Mouse (Mus musculus) heart, postnatal 0 days (tissue): ENCODE data around the gene Rnasel. TPM values are rescaled to one million over a fixed set of nuclear protein-coding genes. Genes with fewer than 3 reads are reported as not detected.

ENCODE experiments used
- ATAC-seq: fragments of 200-750 bp; cut with Nextera tagmentation; 2 replicates; pipeline ENCODE4 v1.8.0; 2017; ENCODE audit warnings: low read depth, moderate number of reproducible peaks, moderate library complexity; ENCODE audit not compliant: insufficient read depth
- DNase-seq: peaks from one replicate; pipeline ENCODE4 v3.0.0-alpha.2; 2016; ENCODE audit warnings: low spot score
- H3K27ac ChIP-seq: fragments of 300-500 bp; sonication (generic); 2 replicates; pipeline ENCODE4 v1.5.1; 2014; ENCODE audit warnings: low read depth, mild to moderate bottlenecking
- H3K27me3 ChIP-seq: fragments of 300-500 bp; sonication (generic); 2 replicates; pipeline ENCODE4 v1.6.1; 2014; ENCODE audit warnings: low read length, mixed read lengths; ENCODE audit not compliant: control insufficient read depth, insufficient read depth
- H3K36me3 ChIP-seq: fragments of 300-500 bp; sonication (generic); replicated peaks from 2 replicates; pipeline ENCODE4 v1.6.1; 2014; ENCODE audit warnings: low read length, mixed read lengths; ENCODE audit not compliant: control insufficient read depth, insufficient read depth
- H3K4me1 ChIP-seq: fragments of 300-500 bp; sonication (generic); 2 replicates; pipeline ENCODE4 v1.6.1; 2014; ENCODE audit warnings: antibody characterized with exemption; ENCODE audit not compliant: control insufficient read depth, insufficient read depth
- H3K4me2 ChIP-seq: fragments of 300-500 bp; sonication (generic); 2 replicates; pipeline ENCODE4 v1.6.1; 2014; ENCODE audit warnings: low read depth, mild to moderate bottlenecking, low read length, moderate library complexity
- H3K4me3 ChIP-seq: fragments of 300-500 bp; sonication (generic); 2 replicates; pipeline ENCODE4 v1.5.1; 2014; ENCODE audit warnings: low read depth, low read length
- H3K9ac ChIP-seq: fragments of 300-500 bp; sonication (generic); replicated peaks from 2 replicates; pipeline ENCODE4 v1.6.1; 2014; ENCODE audit warnings: low read depth, low read length, mixed read lengths
- H3K9me3 ChIP-seq: fragments of 300-500 bp; sonication (generic); replicated peaks from 2 replicates; pipeline ENCODE4 v1.6.1; 2016; ENCODE audit warnings: low read length; ENCODE audit not compliant: control insufficient read depth
- CTCF ChIP-seq: IDR thresholded peaks from 2 replicates; pipeline ENCODE4 v1.5.1; 2016; ENCODE audit warnings: antibody characterized with exemption, control low read depth, low read depth
- EP300 ChIP-seq: IDR thresholded peaks from 2 replicates; pipeline ENCODE4 v1.6.1; 2016; ENCODE audit warnings: antibody characterized with exemption, low read depth
- WGBS: fragments of 180-500 bp; shearing (Covaris S2); extraction: QIAGEN DNeasy Blood & Tissue Kit; methylation state at CpG from one replicate; pipeline ENCODE4 v1.1.7; 2014; 5-methylcytosine and 5-hydroxymethylcytosine counted together
- polyA plus RNA-seq: library from polyadenylated mRNA; unstranded; fragments of >200 nt; fragmentation: Nextera tagmentation; extraction: Ambion mirVana; gene quantifications from 2 replicates; pipeline ENCODE4 v1.2.1, GENCODE M21; 2015
- total RNA-seq: library from RNA; depleted of rRNA; stranded (reverse); fragments of >200 nt; gene quantifications from 2 replicates; pipeline ENCODE4 v1.2.3, GENCODE M21; 2014; ENCODE audit warnings: low replicate concordance

The Rnasel gene
- total and polyA plus RNA-seq, 2 experiments from 2014 or later: 17.4 to 31.4 TPM

DNA sequence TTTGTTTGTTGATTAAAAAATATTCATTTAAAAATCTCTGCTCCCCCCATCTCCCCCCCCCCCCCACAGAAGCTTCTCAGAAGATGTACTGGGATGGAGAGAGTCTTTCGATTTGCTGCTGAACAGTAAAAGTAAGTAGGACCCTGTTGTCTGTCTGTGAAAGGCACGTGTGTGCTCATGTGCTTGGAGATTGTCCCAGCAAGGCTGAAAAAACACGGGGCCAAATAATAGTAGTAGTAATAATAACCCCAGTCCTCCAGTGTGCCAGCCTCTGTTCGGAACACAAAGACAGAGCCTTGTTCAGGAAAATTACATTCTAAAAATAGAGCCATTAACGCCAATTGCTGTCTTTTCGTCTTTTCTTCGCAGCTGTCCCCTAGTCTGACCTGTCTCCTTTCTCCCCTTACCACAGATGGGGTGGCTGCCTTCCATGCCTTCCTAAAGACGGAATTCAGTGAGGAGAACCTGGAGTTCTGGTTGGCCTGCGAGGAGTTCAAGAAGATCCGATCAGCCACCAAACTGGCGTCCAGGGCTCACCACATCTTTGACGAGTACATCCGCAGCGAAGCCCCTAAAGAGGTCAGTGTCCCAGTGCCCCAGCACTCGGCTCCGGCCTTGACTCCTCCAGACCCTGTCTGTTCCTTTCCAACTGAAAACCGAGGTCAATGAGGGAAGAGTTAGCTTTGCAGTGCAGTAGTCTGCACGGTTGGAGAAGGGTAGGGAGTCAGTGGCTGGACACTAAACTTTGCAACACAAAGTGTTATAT lies 7.5 kb upstream of the Rnasel start:
- TF ChIP-seq EP300 (no peak), CTCF (no peak)
- H3K27ac ChIP-seq: peak overlapping the region; percentile 9; the same call in 1 of the 2 replicates
- H3K4me3 ChIP-seq: peak overlapping the region; percentile 48
- ATAC-seq (no peak), DNase-seq (no peak)
- no peaks in the 10 kb centered on the region for H3K9me3 ChIP-seq
- no peak overlapping the region for H3K9ac ChIP-seq
- 45% methylated on average over 18 of the region's 18 CpGs for WGBS
- H3K4me1 ChIP-seq: peaks cover 8% of the 10 kb centered on the region
- H3K4me2 ChIP-seq: peak overlapping the region; percentile 75
- no peaks in the 10 kb centered on the region for H3K36me3 ChIP-seq
- H3K27me3 ChIP-seq: peaks cover 14% of the 10 kb centered on the region; the same call in 1 of the 2 replicates

DNA sequence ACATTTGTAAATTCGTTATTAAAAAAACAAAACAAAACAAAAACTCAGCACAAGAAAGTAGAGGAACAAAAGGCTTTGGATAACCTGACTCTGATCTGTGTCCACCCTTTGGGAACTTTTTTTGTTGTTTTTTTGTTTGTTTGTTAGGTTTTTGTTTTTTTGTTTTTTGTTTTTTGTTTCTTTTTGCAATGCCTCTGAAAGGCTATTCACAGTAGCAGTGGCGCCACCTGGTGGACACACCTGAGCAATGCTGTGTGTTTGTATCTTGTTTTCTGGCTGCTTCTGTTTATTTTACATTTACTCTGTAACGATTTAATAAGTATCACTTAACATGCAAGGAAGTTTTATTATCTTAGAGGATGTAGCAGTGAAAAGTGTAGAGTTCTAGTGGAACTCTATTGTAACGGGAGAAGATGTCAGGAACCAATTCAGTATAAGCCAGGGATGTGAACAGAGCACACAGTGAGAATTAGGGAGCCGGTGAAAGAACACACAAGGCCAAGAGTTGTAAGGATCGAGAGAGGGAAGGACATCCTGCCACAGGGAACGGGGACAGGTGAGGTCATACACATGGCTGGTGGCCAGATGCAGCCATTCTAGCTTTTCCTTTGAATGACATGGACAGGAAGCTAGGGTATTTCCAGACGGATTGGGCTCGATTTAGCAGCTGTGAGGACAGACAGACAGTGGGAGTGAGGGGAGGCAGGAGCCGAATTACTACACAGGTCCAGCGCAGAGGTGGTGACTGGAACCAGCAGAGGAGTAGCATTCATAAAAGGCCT lies 6.7 kb upstream of the Rnasel start:
- TF ChIP-seq EP300 (no peak), CTCF (peak; percentile 91)
- peak; percentile 52 for DNase-seq

DNA sequence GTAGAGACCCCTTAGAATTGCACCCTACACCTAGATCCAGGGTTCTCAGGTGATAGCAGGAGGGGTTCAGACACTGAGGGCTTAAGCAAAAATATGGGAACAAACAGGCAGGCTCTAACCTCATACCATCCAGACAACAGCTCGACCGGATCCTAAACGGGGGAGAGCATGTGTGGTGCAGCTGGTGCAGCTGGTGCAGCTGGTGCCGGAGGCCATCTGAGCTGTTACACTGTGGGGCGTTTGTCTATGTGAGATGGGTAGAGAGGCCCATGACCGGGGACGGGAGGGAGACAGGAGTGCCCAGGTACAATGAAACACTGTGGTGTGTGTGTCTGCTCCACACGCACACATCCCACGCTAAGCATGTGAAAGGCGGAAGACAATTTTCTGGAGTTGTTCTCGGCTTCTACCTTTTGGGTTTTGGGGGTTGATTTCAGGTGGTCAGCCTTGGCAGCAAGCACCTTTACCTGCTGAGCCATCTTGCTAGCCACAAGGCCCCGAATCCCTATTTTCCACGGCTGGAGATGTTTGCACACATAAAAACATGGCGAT lies 3.0 kb upstream of the Rnasel start:
- H3K4me3 ChIP-seq: no peak overlapping the region
- no peaks in the 10 kb centered on the region for H3K27me3 ChIP-seq
- no peak for ATAC-seq
- DNase-seq: no peak
- H3K4me2 ChIP-seq: no peak overlapping the region
- no peak overlapping the region for H3K27ac ChIP-seq
- no peak overlapping the region for H3K9ac ChIP-seq
- no peaks in the 10 kb centered on the region for H3K9me3 ChIP-seq
- no peak for TF ChIP-seq CTCF
- TF ChIP-seq EP300: no peak
- WGBS: 85% methylated on average over 14 of the region's 14 CpGs
- H3K4me1 ChIP-seq: peaks cover 30% of the 10 kb centered on the region
- H3K36me3 ChIP-seq: no peaks in the 10 kb centered on the region

More for the DNA sequence above, 6.7 kb upstream of the Rnasel start:
- Histone ChIP-seq H3K4me2 (peak overlapping the region; percentile 75; the same call in 1 of the 2 replicates), H3K27ac (no peak overlapping the region), H3K27me3 (peaks cover 14% of the 10 kb centered on the region; the same call in 1 of the 2 replicates), H3K9me3 (no peaks in the 10 kb centered on the region), H3K4me1 (peaks cover 12% of the 10 kb centered on the region), H3K36me3 (no peaks in the 10 kb centered on the region), H3K9ac (no peak overlapping the region), H3K4me3 (no peak overlapping the region)
- no peak for ATAC-seq
- 31% methylated on average over 11 of the region's 11 CpGs for WGBS

DNA sequence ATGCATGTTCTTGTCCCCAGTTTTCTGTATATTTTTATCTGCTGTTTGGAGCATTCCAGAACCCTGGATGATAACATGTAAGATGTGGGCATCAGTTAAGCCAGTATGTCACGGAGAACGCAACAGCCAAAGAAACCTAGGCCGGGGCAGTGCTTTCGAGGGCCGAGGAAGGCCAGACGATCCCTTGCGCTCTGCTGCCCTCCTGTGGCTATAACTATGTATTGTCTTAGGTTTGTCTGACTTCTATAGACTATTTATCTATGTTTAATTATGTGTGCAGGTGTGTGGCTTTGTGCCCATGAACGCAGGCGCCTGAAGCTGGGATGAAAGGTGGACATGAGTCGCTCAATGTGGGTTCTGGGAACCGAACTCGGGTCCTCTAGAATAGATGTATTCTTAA lies 2.5 kb upstream of the Rnasel start:
- Histone ChIP-seq H3K27me3 (no peaks in the 10 kb centered on the region), H3K9ac (no peak overlapping the region), H3K36me3 (no peaks in the 10 kb centered on the region), H3K9me3 (no peaks in the 10 kb centered on the region), H3K27ac (no peak overlapping the region), H3K4me1 (peaks cover 34% of the 10 kb centered on the region), H3K4me2 (no peak overlapping the region), H3K4me3 (no peak overlapping the region)
- DNase-seq (peak; percentile 73), ATAC-seq (no peak)
- 5% methylated on average over 12 of the region's 12 CpGs for WGBS
- peak; percentile 85 for TF ChIP-seq CTCF
- no peak for TF ChIP-seq EP300

DNA sequence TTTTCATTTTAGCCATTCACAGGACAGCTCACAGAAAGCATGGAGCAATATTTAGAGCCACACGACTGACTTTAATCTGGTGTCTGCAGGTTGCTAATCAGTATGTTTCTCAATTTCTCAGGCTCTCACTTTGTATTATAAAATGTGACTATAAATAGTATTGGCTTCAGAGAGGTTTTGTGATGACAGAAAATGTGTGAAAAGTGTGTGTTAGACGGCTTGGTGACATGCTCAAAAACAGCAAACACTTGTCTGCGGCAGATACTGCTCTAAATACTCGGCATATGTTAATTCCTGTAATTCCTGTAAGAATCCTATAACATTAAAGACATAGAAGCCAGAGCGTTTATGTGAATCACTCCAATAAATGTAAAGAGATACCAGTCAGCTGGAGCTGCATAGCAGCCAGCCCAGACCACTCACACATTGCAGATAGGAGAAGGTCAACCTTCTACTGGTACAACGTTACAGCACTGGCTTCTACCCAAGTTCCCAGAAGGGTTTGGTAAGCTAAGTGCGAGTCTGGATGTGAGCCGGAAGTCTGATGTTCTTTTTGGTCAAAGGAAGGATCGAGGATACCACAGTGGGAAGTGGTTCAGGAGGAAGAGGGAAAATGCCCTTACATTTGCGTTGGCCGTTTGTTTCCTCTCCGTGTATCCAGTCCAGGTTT lies 1.2 kb upstream of the Rnasel start:
- Histone ChIP-seq H3K27ac (peak overlapping the region; percentile 94), H3K4me3 (peak overlapping the region; percentile 53; the same call in 1 of the 2 replicates), H3K4me1 (peaks cover 39% of the 10 kb centered on the region), H3K36me3 (no peaks in the 10 kb centered on the region), H3K27me3 (no peaks in the 10 kb centered on the region), H3K9ac (peak overlapping the region; percentile 64), H3K4me2 (peak overlapping the region; percentile 66), H3K9me3 (no peaks in the 10 kb centered on the region)
- TF ChIP-seq EP300 (no peak; the same call in 1 of the 2 replicates), CTCF (no peak)
- ATAC-seq: peak; percentile 70
- WGBS: 22% methylated on average over 12 of the region's 12 CpGs
- DNase-seq: peak; percentile 90
